Mouse (Mus musculus) urinary bladder, postnatal 10 days (tissue): ENCODE results near the gene Map3k1.

Experiments
- DNase-seq: peaks from one replicate; pipeline ENCODE4 v3.0.0; 2022; ENCODE audit warnings: low spot score

The Map3k1 gene

DNA sequence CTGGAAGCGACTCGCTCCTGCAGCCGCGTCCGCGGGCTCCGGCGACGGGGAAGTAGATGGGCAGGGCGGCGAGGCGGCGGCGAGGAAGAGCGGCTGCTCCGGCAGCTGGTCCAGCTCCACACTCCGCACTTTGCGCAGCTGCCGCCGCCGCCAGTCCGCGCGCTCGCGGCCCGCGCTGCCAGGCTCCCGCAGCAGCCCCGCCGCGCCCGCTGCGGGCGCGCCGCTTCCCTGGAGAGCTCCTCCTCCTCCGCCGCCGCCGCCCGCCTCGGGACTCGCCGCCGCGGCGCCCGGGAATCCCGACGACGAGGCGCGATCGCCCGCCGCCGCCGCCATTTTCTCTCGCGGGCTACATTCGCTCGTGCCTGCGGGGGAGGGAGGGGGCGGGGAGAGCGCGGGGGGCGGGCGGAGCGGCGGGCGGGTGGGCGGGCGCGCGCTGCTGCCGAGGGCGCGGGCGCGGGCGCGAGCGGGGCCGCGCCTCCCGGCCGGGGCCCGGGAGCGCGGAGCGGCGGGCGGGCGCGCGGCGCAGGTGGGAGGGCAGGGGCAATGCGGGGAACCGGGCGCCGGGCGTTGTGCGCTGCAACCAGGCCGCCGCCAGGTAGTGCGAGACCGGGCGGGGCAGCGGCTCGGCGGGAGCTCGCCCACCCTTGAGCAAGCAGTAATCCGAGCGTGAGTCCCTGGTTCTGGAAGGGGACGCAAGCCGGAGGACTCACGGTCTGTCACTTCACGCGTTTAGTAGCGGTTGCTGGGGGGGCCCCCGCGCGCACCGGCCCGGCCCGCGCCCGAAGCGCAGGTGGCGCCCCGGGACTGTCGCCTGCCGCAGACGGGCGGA is at the start of gene Map3k1:
TSS of gene Map3k1 (minus strand) at position 357 of the 829 bp plus-strand sequence.
- no peak for DNase-seq

GRCm38 (mm10) chr13:111856786-111857455 is 48.1 kb upstream of the Map3k1 start:
- no peak for DNase-seq

DNA sequence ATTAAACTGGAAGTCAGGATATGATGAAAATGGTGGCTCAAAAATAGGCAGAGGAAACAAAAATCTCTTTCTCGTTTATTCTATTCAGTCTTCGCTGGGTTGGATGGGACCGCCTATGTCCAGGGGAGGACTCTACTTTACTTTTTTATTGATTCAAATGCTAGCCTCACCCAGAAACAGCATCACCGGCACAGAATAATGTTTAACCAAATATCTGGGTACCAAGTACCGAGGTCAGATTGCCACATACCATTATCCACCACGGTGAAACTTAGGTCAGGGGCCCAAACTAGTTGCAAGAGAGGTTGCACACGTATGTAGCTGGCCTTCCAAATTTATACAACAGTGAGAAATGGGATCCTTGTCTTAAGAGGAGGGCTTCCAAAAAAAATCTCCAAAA is 47.4 kb upstream of the Map3k1 start:
- no peak for DNase-seq

DNA sequence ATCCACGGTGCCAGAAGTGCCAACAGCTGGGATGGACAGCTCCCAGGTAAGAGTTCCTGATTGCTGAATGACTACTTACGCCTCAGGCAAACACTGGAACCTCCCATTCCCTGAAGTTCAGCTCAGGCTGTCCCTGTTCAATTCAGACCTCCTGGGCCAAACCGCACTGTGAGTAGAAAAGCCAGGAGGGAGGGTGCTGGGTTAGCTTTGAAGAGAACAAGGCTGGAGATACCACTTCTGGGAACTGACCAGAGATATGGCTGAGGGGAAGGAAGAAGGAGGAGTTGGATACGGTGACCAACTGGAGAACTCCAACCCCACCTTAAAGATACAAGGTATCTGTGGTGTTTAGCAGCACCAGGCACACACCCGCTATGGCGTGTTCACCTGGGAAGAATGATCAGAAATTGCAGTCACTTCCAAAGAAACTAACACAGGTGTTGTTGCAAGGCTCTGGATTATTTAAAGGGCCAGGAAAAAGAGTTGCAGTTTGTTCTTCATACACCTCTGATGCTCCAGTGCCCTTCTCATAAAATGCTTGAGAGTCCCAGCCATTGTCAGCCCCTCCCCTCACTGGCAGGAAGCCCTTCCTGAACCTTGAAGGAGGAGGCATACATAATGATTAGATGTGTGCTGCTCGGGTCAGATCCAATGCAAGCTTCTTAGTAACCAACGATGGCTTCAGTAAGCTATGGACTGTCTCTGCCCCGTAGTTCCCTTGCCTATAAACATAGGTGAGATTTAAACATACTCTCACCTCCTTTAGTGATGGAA is 43.8 kb upstream of the Map3k1 start:
- no peak for DNase-seq

DNA sequence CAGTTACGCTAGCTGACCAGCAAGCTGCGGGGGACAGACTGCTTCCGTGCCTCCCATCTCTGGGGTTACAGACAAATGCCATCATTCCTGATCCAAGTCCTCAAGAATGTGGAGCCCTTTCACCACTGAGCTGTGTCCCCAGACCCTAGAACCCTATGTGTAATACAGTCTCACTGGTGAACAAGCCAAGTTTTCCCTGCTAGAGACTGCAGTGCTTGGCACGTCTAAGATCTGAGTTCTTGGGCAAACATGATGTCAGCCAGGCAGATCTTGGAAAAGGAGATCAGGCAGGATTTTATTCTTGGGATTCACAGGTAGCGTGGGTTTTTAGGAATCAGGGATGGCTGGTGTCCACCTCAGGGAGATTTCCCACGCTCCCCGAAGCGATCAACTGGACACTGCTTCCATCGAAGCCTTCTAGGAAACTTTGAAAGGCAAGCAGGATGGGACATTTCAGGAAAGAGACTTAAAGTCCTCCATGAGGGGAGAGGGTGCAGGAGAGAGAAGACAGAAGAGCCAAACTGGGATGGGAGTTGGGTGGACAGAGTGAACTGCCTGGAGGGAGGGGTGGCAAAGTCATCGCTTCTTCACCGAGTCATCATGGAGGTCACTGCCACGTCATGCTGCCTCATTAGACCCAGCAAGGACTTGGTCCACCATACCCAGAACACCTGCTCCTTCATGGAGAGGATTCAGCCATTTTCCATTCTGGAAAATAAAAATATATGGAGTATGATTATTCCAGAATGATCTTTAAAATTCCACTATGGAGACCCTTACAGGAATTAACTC is 41.4 kb upstream of the Map3k1 start:
- no peak for DNase-seq

DNA sequence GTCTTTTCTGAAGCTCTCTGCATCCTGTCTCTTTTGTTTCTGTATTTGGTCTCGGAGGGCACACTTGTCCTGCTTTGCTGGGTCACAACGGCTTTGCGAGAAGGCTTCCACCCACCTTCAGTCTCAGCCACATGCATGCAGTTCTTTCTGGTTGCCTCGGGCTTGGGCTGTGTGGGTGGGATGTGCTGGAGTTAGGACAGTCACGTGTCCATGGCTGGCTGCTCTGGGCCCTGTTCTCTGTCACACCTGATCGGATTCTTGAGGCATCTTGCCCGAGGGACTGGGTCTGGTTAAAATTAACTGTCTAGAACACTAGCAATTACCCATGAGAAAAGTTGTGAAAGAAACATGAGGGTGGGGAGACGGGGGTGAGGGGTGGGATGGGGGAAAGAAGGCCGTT is 36.7 kb upstream of the Map3k1 start:
- DNase-seq: no peak

DNA sequence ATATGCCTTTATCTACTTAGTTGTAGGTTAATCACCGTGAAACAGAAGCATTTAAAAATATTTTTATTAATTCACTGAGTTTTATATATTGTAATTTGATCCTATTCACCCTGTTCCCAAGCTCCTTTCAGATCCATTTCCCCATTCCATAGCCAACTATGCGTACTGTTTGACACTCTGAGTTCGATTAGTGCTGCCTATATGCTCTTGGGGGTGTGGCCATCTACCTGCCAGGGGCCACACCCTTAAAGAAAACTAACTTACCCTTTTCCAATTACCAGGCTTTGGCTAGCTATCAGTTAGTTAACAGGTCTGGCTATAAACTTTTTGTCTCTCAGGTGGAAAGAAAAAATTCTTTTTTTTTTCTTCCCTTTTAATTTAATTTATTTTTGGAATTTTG is 35.5 kb upstream of the Map3k1 start:
- DNase-seq: no peak

DNA sequence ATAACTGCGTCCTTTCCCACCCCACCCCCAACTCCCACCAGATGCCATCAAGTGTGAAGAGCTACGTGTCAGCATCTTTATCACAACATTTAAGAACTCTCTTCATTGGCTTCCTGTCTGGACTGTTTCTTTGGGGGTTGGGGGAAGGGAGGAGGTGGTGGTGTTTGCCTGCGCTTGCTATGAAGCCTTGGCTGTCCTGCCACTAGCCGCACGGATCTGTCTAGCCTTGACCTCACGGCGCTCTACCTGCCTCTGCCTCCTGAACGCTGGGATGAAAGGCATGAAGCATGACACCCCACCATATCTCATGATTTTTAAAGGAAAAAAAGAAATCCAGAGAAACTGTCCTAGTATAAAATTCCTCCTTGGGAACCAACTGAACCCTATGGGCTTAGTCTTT is 27.0 kb upstream of the Map3k1 start:
- DNase-seq: no peak

DNA sequence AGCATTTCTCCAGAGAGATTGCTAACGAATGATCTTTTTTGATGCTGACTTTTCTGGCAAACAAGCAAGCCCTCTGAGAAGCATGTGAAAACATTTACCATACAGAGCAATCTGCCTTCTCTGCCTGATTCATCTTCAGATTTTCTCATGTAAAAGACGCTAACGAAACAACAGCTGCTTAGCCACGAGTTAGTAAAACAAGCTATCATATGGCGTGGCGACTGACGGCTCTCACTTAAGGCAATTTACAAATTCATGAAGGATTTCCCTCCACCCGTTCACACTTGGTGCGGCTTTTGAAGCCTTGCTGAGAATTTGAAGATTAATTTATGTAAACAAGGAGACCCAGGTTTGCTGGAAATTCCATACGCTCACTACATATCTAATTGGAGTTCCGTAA is 25.8 kb upstream of the Map3k1 start:
- DNase-seq: no peak

DNA sequence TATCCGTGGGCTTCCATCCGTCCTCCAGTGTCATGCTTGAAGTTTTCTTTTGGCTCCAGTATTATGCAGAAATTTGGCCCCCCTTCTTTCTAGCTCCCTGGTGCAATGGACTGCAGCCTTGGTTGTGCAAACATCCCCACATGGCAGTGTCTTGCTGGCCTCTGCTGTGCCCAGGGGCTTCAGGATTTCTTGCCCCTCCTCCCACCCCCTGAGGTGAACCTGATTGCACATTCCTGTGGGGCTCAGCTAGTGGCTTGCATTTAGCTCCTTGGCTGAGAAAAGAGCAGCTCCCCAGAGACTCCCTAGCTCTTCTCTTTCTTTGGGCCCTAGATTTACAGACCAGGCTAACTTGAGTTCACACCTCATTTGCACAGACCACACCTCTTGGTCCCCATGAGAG is 20.7 kb upstream of the Map3k1 start:
- DNase-seq: no peak

GRCm38 (mm10) chr13:111827481-111827880 is 18.7 kb upstream of the Map3k1 start:
- DNase-seq: no peak

- no peak for DNase-seq
Observed at GRCm38 (mm10) chr13:111824178-111824577, 15.4 kb upstream of the Map3k1 start.

DNA sequence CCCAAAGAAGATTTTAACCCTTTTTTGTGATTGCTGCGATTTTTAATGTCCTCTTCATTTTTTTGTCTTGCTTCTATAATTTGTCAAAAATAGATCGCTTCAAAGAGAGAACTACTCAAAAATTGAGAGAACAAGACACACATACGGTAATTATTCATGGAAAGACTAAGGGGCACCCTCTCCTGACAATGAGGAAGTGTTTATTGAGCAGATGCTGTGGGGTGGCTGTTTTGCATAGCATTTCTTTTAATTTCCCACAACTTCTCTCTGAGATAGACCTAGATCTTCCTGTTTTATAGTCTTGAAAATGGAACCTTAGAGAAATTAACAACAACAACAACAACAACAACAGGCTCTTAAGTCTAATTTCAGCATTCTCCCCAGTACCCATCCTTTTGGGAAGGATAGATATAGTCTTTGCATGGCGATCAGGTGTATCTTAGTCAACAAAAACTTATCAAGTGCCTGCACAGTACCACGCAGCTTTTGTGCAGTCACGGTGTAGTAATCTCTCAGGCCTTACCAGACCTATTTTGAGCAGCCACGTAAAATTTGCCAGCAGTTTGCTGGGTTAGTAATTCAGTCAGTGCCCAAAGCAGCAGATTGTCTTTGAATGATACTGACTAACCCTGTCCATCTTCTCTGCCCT is 13.1 kb upstream of the Map3k1 start:
- DNase-seq: no peak

DNA sequence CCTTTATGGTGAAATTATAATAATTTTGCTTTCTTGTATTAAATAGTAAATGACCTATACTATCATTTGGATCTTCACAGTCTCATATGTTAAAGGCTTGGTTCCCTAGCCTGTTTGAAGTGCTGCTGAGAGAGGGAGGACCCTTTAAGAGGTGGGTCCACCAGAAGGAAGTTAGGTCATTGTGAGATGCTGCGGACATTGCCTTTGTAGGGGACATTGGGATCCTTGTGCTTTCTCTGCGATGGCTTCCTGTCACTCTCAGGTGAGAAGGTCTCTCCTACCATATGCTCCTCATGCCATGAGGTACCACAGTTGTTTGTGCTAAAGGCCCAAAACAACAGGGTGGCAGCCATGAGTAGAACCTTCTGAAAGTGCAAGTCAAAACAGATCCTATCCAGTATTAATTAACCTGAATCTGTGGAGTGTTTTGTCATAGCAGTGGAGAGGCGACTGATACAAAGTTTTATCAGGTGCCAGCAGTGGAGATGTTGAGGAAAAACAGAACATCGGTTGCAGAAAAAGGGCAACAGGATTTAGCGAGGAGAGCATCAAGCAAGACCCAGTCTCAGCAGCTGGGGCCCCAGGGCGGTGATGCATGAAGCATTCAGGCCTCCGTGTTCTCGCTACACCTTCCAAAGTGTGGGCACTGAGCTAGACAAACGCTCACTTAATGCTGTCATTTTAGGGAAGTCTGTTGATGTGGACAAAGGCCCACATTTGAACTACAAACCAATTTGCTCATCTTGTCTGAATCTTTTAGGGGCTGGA is 11.0 kb upstream of the Map3k1 start:
- DNase-seq: no peak

DNA sequence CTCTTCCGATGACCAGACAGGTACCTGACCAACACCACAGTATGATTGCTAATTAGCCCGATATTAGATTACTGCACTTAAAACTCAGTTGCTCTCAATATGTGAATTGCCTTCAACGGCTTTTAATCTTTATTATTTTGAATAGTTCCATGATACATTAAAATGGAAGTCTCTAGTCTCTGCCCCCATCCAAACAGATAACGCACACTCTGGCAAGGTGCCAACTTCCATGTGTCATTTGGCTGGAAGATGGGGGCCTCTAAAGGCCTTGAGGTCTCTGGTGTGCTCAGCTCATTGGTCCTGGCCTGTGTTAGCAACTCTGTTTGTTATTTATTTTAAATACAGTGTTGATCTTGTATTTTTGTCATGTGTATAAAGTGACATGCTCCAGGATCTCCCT is 10.3 kb upstream of the Map3k1 start:
- DNase-seq: no peak

DNA sequence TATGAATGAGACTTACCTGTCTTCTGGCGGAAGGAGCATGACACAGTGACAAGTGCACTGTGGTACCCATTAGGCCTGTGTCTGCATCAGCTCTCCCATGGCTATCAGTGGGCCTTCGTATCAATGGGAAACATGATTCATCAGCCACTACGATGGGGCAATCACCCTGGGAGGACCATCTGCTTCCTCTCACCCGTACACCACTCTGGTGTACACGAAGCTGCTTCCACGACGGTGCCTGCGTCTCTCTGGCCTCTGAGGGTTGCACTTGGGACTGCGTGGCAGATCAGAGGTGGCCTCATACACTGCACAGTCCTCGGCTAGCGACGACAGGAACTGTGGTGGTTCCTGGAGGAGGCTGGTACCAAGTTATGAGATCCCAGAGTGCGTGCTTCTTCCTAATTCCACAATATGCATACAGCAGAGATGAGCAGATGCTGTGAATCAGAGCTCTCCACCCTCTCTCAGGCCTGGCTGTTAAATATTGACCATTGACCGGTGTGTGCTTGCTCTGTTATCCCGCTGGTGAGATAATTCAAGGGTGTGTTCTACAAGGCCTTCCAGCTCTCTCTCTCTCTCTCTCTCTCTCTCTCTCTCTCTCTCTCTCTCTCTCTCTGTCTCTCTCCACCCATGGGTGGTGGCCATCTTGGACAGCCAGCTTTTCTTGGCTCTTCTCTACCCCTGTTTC is 9.6 kb upstream of the Map3k1 start:
- no peak for DNase-seq

DNA sequence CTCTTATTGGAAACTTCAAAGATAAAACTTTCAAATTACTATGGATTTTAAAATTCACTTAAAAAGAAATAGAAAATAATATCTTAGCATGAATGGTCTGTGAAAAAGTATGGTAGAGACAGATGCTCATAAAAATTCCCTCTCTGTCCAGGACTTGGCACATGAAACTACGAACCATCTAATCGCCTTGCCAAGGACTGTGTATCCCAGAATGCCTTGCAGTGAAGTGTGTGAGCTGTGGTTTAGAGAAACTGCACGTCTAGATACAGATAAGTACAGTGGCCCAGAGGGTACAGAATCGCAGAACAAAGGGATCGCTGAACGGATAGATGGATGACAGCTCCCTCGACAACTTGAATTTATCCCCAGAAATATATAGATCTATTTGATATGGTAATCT is 9.0 kb upstream of the Map3k1 start:
- no peak for DNase-seq

- DNase-seq: no peak
Observed at GRCm38 (mm10) chr13:111816431-111816830, 7.6 kb upstream of the Map3k1 start.

DNA sequence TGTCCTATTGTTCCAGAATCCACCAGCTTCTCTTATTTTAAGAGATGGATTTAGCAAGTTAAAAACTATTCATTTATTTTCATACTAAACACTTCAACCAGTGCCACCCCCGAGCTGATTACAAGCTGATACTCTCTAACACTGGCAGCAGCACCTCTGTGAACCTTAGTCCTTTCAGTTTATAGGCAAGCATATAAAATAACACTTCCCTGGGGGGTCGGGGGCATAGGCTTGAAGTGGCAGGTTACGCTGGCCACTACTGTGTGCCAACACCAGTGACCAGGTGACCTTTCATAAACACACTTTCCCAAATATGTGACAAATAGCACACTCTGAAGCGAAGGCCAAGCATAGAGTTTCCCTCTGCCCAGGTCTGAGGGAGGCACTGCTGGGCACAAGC is 6.7 kb upstream of the Map3k1 start:
- DNase-seq: no peak

DNA sequence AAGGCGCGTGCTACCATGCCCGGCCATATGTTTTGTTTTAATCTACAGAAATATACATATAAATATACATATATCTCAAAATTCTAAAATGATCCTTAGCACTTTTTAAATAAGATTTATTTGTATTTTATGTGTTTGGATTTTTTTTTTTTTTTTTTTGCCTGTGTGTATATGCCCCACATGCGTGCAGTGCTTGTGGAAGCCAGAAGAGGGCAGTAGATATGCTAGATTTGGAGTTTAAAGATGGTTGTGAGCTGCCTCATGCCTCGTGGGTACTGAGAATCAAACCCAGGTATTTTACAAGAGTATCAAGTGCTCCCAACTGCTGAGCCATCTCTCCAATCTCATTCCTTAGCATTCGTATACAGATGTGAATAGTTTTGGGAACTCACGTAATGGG is 6.2 kb upstream of the Map3k1 start:
- DNase-seq: no peak
